Mouse (Mus musculus) kidney, embryonic 15.5 days (tissue): ENCODE measurements around the gene Gm11985. TPM values are rescaled to one million over a fixed set of nuclear protein-coding genes. Genes with fewer than 3 reads are reported as not detected.

Experiments
- ATAC-seq: fragments of 200-750 bp; cut with Nextera tagmentation; replicated peaks from 2 replicates; pipeline ENCODE4 v1.8.0; 2017; ENCODE audit warnings: moderate TSS enrichment; ENCODE audit not compliant: low FRiP score
- H3K27ac ChIP-seq: fragments of 300-500 bp; sonication (generic); 2 replicates; pipeline ENCODE4 v1.5.1; 2015; ENCODE audit warnings: mild to moderate bottlenecking, inconsistent platforms
- H3K27me3 ChIP-seq: fragments of 300-500 bp; sonication (generic); 2 replicates; pipeline ENCODE4 v1.6.1; 2015; ENCODE audit warnings: inconsistent platforms
- H3K36me3 ChIP-seq: fragments of 300-500 bp; sonication (generic); 2 replicates; pipeline ENCODE4 v1.6.1; 2015; ENCODE audit warnings: inconsistent platforms
- H3K4me1 ChIP-seq: fragments of 300-500 bp; sonication (generic); 2 replicates; pipeline ENCODE4 v1.6.1; 2015; ENCODE audit warnings: inconsistent platforms
- H3K4me2 ChIP-seq: fragments of 300-500 bp; sonication (generic); 2 replicates; pipeline ENCODE4 v1.6.1; 2015; ENCODE audit warnings: moderate library complexity, mild to moderate bottlenecking, inconsistent platforms
- H3K4me3 ChIP-seq: fragments of 300-500 bp; sonication (generic); replicated peaks from 2 replicates; pipeline ENCODE4 v1.5.1; 2015; ENCODE audit warnings: mild to moderate bottlenecking, inconsistent platforms
- H3K9ac ChIP-seq: fragments of 300-500 bp; sonication (generic); 2 replicates; pipeline ENCODE4 v1.6.1; 2015; ENCODE audit warnings: mild to moderate bottlenecking, inconsistent platforms
- H3K9me3 ChIP-seq: fragments of 300-500 bp; sonication (generic); replicated peaks from 2 replicates; pipeline ENCODE4 v1.6.1; 2016; ENCODE audit warnings: inconsistent platforms
- WGBS: fragments of 180-500 bp; shearing (Covaris S2); methylation state at CpG from one replicate; pipeline ENCODE4 v1.1.7; 2015; ENCODE audit warnings: mixed read lengths; 5-methylcytosine and 5-hydroxymethylcytosine counted together
- polyA plus RNA-seq: library from polyadenylated mRNA; unstranded; fragments of >200 nt; fragmentation: Nextera tagmentation; extraction: Ambion mirVana; gene quantifications from 2 replicates; pipeline ENCODE4 v1.2.1, GENCODE M21; 2015

The Gm11985 gene
- polyA plus RNA-seq, 1 experiment from 2014 or later: not detected

DNA sequence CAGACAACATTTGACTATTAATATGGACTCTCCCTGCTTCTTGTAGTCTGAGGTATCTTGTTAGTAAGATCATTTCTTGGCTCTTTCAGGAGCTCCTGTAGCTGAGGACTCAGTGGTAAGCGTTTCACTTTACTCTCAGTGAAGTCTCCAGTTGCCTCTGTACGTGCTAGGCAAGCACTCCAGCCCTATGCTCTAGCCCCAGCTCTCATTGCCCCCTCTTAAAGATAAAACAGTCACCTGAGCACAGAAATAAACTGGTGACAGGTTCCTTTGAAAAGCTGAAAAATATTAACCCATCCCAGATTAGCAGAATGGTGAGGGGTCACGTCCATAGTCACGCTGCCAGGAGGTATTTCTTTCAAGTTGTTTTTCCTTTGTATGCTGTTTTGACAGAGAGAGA, 9.6 kb downstream of the Gm11985 start:
- Histone ChIP-seq H3K4me3 (no peak overlapping the region), H3K9ac (no peak overlapping the region), H3K36me3 (no peaks in the 10 kb centered on the region), H3K27ac (no peak overlapping the region), H3K27me3 (no peaks in the 10 kb centered on the region), H3K4me1 (no peaks in the 10 kb centered on the region), H3K9me3 (no peaks in the 10 kb centered on the region), H3K4me2 (no peak overlapping the region)
- ATAC-seq: no peak
- WGBS: 61% methylated on average over 4 of the region's 4 CpGs

GRCm38 (mm10) chr11:7173664-7174063, 14.7 kb downstream of the Gm11985 start:
- ATAC-seq: no peak
- H3K4me1 ChIP-seq: no peaks in the 10 kb centered on the region
- H3K27ac ChIP-seq: no peak overlapping the region
- no peak overlapping the region for H3K9ac ChIP-seq
- no peaks in the 10 kb centered on the region for H3K9me3 ChIP-seq
- H3K36me3 ChIP-seq: no peaks in the 10 kb centered on the region
- WGBS: 88% methylated on average over 6 of the region's 6 CpGs
- no peak overlapping the region for H3K4me3 ChIP-seq
- H3K4me2 ChIP-seq: no peak overlapping the region
- H3K27me3 ChIP-seq: no peaks in the 10 kb centered on the region

- no peak overlapping the region for H3K4me3 ChIP-seq
- 79% methylated on average over 1 of the region's 1 CpGs for WGBS
- no peak overlapping the region for H3K9ac ChIP-seq
- H3K27me3 ChIP-seq: no peaks in the 10 kb centered on the region
- H3K4me1 ChIP-seq: no peaks in the 10 kb centered on the region
- peak; percentile 41; the same call in 1 of the 2 replicates for ATAC-seq
- no peaks in the 10 kb centered on the region for H3K9me3 ChIP-seq
- H3K4me2 ChIP-seq: no peak overlapping the region
- H3K36me3 ChIP-seq: no peaks in the 10 kb centered on the region
- no peak overlapping the region for H3K27ac ChIP-seq
Measured at GRCm38 (mm10) chr11:7169645-7170044, 18.7 kb downstream of the Gm11985 start.

- Histone ChIP-seq H3K9ac (no peak overlapping the region), H3K4me1 (peaks cover 20% of the 10 kb centered on the region), H3K27me3 (no peaks in the 10 kb centered on the region), H3K4me3 (no peak overlapping the region), H3K4me2 (no peak overlapping the region), H3K36me3 (no peaks in the 10 kb centered on the region), H3K27ac (no peak overlapping the region), H3K9me3 (no peaks in the 10 kb centered on the region)
- 66% methylated on average over 4 of the region's 4 CpGs for WGBS
- no peak for ATAC-seq
Measured at GRCm38 (mm10) chr11:7164416-7164815, 24.0 kb downstream of the Gm11985 start.

DNA sequence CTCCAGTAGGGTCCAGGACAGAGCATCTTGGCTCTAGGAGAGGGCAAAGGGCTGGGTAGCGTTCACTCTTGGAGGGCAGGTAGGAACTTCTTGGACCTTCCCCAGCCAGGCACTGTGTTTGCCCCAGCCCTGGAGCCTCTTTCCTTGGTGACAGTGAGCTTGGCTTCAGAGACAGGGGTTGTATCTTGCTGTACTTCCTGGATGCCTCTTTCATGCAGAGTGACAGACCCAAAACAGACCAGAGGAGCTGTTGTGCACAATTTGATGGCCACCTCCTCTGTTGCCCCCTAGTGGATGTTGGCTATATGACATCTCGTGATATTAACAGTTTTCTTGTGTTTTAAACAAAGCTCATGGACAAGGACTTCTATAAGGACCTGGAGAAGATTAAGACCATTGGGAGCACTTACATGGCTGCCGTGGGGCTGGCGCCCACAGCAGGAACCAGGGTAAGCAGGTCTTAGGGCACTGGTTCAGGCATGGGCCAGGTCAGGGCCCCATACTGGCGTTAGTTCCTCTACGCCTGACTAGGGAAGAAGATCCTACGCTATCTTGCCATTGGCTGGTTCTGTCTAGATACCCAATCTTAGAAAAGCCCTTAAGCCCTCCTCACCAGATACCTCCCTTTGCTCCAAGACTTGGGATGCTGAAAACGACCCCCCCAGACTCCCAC, 26.7 kb downstream of the Gm11985 start:
- H3K4me1 ChIP-seq: peaks cover 21% of the 10 kb centered on the region
- H3K4me2 ChIP-seq: no peak overlapping the region
- peak; percentile 59 for ATAC-seq
- H3K36me3 ChIP-seq: no peaks in the 10 kb centered on the region
- H3K9me3 ChIP-seq: no peaks in the 10 kb centered on the region
- no peak overlapping the region for H3K9ac ChIP-seq
- no peak overlapping the region for H3K27ac ChIP-seq
- no peaks in the 10 kb centered on the region for H3K27me3 ChIP-seq
- 79% methylated on average over 8 of the region's 8 CpGs for WGBS
- no peak overlapping the region for H3K4me3 ChIP-seq

- H3K9me3 ChIP-seq: no peaks in the 10 kb centered on the region
- WGBS: 38% methylated on average over 4 of the region's 4 CpGs
- no peak overlapping the region for H3K4me3 ChIP-seq
- no peak overlapping the region for H3K4me2 ChIP-seq
- H3K27ac ChIP-seq: peak overlapping the region; percentile 72
- ATAC-seq: peak; percentile 52
- no peaks in the 10 kb centered on the region for H3K27me3 ChIP-seq
- no peaks in the 10 kb centered on the region for H3K36me3 ChIP-seq
- no peak overlapping the region for H3K9ac ChIP-seq
- peaks cover 24% of the 10 kb centered on the region for H3K4me1 ChIP-seq
Measured at GRCm38 (mm10) chr11:7160637-7161101, 27.7 kb downstream of the Gm11985 start.

DNA sequence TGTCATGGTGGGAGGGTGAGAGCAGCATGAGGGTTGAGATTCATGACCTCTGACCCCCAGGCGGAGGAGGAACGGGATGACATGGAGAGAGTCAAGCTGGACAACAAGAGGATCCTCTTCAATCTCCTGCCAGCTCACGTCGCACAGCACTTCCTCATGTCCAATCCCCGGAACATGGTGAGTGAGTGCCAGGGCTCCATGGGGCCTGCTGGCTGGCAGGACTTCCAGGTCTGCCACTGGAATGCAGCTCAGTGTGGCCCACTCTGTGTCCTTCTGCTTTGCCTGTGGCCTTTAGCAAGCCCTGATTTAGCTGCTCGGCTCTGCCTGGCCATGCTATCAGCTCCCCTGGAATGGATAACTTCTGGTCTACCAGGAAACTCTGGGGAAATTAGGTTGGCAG, 28.2 kb downstream of the Gm11985 start:
- no peak for ATAC-seq
- no peak overlapping the region for H3K4me2 ChIP-seq
- peak overlapping the region; percentile 72 for H3K27ac ChIP-seq
- H3K9ac ChIP-seq: no peak overlapping the region
- no peak overlapping the region for H3K4me3 ChIP-seq
- H3K36me3 ChIP-seq: no peaks in the 10 kb centered on the region
- WGBS: 50% methylated on average over 6 of the region's 6 CpGs
- no peaks in the 10 kb centered on the region for H3K27me3 ChIP-seq
- no peaks in the 10 kb centered on the region for H3K9me3 ChIP-seq
- peaks cover 24% of the 10 kb centered on the region for H3K4me1 ChIP-seq

DNA sequence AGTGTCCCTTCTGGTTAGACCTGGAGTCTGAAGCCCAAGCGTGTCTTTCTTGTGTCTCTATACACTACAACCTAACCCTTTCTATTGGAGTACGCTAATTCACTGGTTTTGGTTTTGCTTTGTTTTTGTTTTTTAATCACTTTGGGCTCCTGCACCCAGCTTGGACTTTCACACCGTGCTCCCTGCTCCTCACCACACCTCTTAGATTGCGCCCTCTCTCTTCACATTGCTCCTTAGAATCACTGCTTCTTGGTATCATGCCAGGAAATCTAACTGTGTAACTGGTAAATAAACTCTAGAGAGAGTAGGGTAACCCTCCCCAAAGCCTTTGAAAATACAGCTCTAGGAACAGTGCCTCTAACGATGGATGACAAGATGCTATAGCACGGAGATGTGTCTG, 30.2 kb downstream of the Gm11985 start:
- no peaks in the 10 kb centered on the region for H3K9me3 ChIP-seq
- no peaks in the 10 kb centered on the region for H3K27me3 ChIP-seq
- ATAC-seq: no peak
- H3K4me3 ChIP-seq: no peak overlapping the region
- 84% methylated on average over 6 of the region's 6 CpGs for WGBS
- H3K4me1 ChIP-seq: peaks cover 24% of the 10 kb centered on the region
- no peaks in the 10 kb centered on the region for H3K36me3 ChIP-seq
- no peak overlapping the region for H3K4me2 ChIP-seq
- H3K9ac ChIP-seq: no peak overlapping the region
- no peak overlapping the region for H3K27ac ChIP-seq

DNA sequence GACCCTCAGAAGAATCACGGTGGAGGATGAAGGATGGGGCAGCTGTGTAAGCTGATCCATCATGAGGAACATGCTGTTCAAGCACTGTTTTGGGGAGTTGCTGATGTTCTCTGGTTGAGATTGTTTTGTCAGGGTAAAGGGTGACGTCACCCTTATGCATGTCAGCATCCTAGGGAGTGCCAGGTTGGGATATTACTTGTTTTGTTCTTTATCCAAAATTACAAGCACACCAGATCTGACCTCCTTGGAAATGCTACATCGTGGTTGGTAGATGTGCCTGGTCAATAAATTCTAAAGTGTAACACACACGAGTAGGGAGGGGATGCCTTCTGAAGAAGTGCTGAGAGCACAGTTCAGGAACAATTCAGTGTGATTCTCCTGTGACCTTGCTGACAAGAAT, 31.9 kb downstream of the Gm11985 start:
- Histone ChIP-seq H3K4me1 (peaks cover 23% of the 10 kb centered on the region), H3K9me3 (no peaks in the 10 kb centered on the region), H3K9ac (no peak overlapping the region), H3K27me3 (no peaks in the 10 kb centered on the region), H3K27ac (no peak overlapping the region), H3K4me2 (no peak overlapping the region), H3K4me3 (no peak overlapping the region), H3K36me3 (no peaks in the 10 kb centered on the region)
- no peak for ATAC-seq
- 33% methylated on average over 4 of the region's 4 CpGs for WGBS

DNA sequence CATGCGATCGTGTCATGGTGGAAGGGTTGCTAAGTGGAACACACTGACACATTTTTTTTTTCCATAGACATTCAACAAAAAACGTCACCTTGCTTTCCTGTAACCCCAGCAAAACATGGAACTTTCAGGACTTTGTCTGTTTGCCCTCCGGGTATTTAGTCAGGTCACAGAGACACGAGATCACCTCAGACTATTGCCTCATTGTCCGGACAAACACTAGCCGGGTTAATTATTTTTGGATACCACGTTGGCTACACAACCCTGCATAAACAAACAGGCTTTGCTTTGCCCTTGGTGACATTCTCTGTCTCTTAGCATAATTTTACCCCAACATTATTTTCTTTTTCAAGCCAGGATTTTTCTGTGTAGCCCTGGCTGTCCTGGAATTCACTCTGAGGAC, 35.3 kb downstream of the Gm11985 start:
- ATAC-seq: no peak
- H3K36me3 ChIP-seq: no peaks in the 10 kb centered on the region
- no peak overlapping the region for H3K4me2 ChIP-seq

GRCm38 (mm10) chr11:7152371-7152770, 36.0 kb downstream of the Gm11985 start:
- Histone ChIP-seq H3K9ac (no peak overlapping the region), H3K36me3 (no peaks in the 10 kb centered on the region), H3K27ac (no peak overlapping the region), H3K4me2 (no peak overlapping the region), H3K4me1 (peaks cover 8% of the 10 kb centered on the region; the same call in 1 of the 2 replicates), H3K9me3 (no peaks in the 10 kb centered on the region), H3K27me3 (no peaks in the 10 kb centered on the region), H3K4me3 (no peak overlapping the region)
- ATAC-seq: no peak
- WGBS: 86% methylated on average over 12 of the region's 12 CpGs

More for the DNA sequence above, 35.3 kb downstream of the Gm11985 start:
- H3K9me3 ChIP-seq: no peaks in the 10 kb centered on the region
- 74% methylated on average over 8 of the region's 8 CpGs for WGBS
- no peaks in the 10 kb centered on the region for H3K27me3 ChIP-seq
- H3K4me1 ChIP-seq: peaks cover 8% of the 10 kb centered on the region; the same call in 1 of the 2 replicates
- no peak overlapping the region for H3K9ac ChIP-seq
- no peak overlapping the region for H3K4me3 ChIP-seq
- no peak overlapping the region for H3K27ac ChIP-seq

- Histone ChIP-seq H3K4me1 (peaks cover 5% of the 10 kb centered on the region; the same call in 1 of the 2 replicates), H3K27ac (no peak overlapping the region), H3K9me3 (no peaks in the 10 kb centered on the region), H3K9ac (no peak overlapping the region), H3K4me2 (no peak overlapping the region), H3K36me3 (no peaks in the 10 kb centered on the region), H3K27me3 (no peaks in the 10 kb centered on the region), H3K4me3 (no peak overlapping the region)
- no peak for ATAC-seq
- 96% methylated on average over 8 of the region's 8 CpGs for WGBS
Measured at GRCm38 (mm10) chr11:7150511-7150910, 37.9 kb downstream of the Gm11985 start.

- Histone ChIP-seq H3K4me1 (peaks cover 5% of the 10 kb centered on the region; the same call in 1 of the 2 replicates), H3K4me2 (no peak overlapping the region)
Measured at GRCm38 (mm10) chr11:7149471-7149870, 38.9 kb downstream of the Gm11985 start.

More at GRCm38 (mm10) chr11:7149471-7149870, 38.9 kb downstream of the Gm11985 start:
- H3K27me3 ChIP-seq: no peaks in the 10 kb centered on the region
- H3K9ac ChIP-seq: no peak overlapping the region
- WGBS: 62% methylated on average over 7 of the region's 7 CpGs
- no peaks in the 10 kb centered on the region for H3K9me3 ChIP-seq
- H3K4me3 ChIP-seq: no peak overlapping the region
- no peak for ATAC-seq
- H3K27ac ChIP-seq: no peak overlapping the region
- H3K36me3 ChIP-seq: no peaks in the 10 kb centered on the region
